Mouse (Mus musculus) gonadal fat pad, adult 2 months (tissue): ENCODE data around the gene Sult1e1. TPM values are rescaled to one million over a fixed set of nuclear protein-coding genes. Genes with fewer than 3 reads are reported as not detected.

ENCODE experiments used
- polyA plus RNA-seq: library from polyadenylated mRNA; depleted of rRNA; stranded (reverse); fragments of >200 nt; gene quantifications from 2 replicates; pipeline ENCODE4 v1.2.3, GENCODE M21; 2012; rRNA removed

The Sult1e1 gene
- polyA plus RNA-seq, 1 experiment: 4.2 TPM

Other genes with a start within 250 kb of the Sult1e1 start
- not detected in 2 replicates for gene Ugt2b38, start 167.4 kb downstream of the Sult1e1 start, polyA plus RNA-seq
- gene Ugt2a2, start 109.3 kb downstream of the Sult1e1 start, polyA plus RNA-seq: 0.04 TPM in 1 of 2 replicates, not detected in the other
- gene Gm43638, start 104.8 kb downstream of the Sult1e1 start, polyA plus RNA-seq: not detected in 2 replicates
- gene Ugt2a1, start 100.7 kb downstream of the Sult1e1 start, polyA plus RNA-seq: not detected in 2 replicates
- gene Sult1b1, start 53.4 kb downstream of the Sult1e1 start, polyA plus RNA-seq: 0.05 TPM in 1 of 2 replicates, not detected in the other
- 0.12 and 0.29 TPM in 2 replicates for gene Sult1d1, start 22.6 kb downstream of the Sult1e1 start, polyA plus RNA-seq
- gene Csn1s1, start 74.6 kb upstream of the Sult1e1 start, polyA plus RNA-seq: not detected in 2 replicates
- not detected in 2 replicates for gene Csn2, start 108.0 kb upstream of the Sult1e1 start, polyA plus RNA-seq
- gene Csn1s2a, start 183.0 kb upstream of the Sult1e1 start, polyA plus RNA-seq: not detected in 2 replicates
- not detected in 2 replicates for gene Csn1s2b, start 216.5 kb upstream of the Sult1e1 start, polyA plus RNA-seq
- gene Prr27, start 234.1 kb upstream of the Sult1e1 start, polyA plus RNA-seq: 7.4 and 10.8 TPM in 2 replicates